Mouse (Mus musculus) mouse embryonic stem cell (cell line): Measurements from ENCODE around the gene Slc12a4.
"Not testable (repeated sequence)": the region's sequence is repeated elsewhere in the genome, so short reads cannot be mapped to it uniquely, and the experiment has no call there.

Experiments used
- in situ Hi-C, 2 experiments: fragments of 300-500 bp; cut with MboI; formaldehyde crosslinking; loops; 1 replicate in 1 of 2; 3 replicates in 1 of 2; pipeline ENCODE4 v1.14.3; 2019 to 2020; ENCODE audit warnings: low sequenced_read_pairs in 2 of 2, low pct_unique_long_range_greater_than_20kb in 1 of 2, mixed read lengths in 1 of 2; ENCODE audit not compliant: unreplicated experiment in 1 of 2

Gene Slc12a4

DNA sequence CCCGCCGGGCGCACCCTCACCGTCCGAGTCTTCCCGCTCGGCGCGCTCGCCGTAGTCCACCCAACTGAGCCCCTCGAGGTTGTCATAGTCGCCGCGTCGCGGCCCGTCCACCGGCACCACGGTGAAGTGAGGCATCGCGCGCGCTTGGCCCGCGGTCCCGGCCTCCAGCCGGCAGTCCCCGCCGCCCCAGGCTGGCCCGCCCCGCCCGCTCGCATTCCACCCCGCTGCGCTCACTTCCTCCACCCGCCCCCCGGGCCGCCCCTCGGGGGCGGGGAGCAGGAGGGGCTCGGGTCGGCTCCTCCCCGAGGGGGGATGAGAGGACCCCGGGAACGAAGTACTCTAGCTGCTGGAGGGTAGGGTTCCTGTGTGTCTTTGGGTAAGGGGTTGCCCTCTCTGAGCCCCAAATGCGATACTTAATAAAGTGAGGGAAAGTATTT, at the start of gene Slc12a4:
Gene Slc12a4, minus strand, starts transcription at position 193 of the 437 bp plus-strand sequence.
- in situ Hi-C loops = no loop called here

DNA sequence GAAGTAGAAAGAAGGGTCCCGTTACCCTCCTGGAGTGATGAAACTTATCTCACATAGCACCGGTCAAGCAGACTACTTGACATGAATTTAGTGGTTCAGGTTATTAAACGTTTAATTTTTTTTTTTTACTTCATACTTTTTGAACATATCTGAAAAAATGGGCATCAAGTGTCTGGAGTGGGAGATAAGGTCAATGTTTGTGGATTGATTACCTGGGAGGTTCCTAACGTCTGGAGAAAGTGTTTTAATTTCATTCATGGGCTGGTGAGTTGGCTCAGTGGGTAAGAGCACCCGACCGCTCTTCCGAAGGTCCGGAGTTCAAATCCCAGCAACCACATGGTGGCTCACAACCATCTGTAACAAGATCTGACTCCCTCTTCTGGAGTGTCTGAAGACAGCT, 46.3 kb upstream of the Slc12a4 start:
- in situ Hi-C loops = loop anchor here in 1 of 2 experiments (10.0 kb wide), 1 partner anchor 297 kb away; no protein-coding TSS in a partner anchor

DNA sequence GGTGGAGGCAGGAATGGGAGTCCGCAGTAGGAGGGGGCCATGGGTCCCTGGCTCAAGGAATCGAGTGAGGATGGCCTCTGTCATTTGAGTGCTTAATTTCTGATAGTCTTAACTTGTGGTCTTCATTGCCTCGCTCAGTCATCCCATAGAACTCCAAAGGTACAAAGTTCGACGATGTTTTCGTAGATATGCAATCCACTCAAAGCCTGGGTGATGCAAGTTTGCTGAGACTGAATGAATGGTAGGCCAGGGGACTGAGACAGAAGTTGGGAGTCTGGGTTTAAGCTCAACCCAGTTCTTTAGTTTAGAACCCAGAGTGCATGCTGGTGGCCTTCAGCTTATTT, 45.7 kb upstream of the Slc12a4 start, which contains the start of gene Ddx28:
Gene Ddx28, minus strand, starts transcription at position 240 of the 344 bp plus-strand sequence.
- in situ Hi-C loops = loop anchor here in 1 of 2 experiments (10.0 kb wide), 1 partner anchor 297 kb away; no protein-coding TSS in a partner anchor

DNA sequence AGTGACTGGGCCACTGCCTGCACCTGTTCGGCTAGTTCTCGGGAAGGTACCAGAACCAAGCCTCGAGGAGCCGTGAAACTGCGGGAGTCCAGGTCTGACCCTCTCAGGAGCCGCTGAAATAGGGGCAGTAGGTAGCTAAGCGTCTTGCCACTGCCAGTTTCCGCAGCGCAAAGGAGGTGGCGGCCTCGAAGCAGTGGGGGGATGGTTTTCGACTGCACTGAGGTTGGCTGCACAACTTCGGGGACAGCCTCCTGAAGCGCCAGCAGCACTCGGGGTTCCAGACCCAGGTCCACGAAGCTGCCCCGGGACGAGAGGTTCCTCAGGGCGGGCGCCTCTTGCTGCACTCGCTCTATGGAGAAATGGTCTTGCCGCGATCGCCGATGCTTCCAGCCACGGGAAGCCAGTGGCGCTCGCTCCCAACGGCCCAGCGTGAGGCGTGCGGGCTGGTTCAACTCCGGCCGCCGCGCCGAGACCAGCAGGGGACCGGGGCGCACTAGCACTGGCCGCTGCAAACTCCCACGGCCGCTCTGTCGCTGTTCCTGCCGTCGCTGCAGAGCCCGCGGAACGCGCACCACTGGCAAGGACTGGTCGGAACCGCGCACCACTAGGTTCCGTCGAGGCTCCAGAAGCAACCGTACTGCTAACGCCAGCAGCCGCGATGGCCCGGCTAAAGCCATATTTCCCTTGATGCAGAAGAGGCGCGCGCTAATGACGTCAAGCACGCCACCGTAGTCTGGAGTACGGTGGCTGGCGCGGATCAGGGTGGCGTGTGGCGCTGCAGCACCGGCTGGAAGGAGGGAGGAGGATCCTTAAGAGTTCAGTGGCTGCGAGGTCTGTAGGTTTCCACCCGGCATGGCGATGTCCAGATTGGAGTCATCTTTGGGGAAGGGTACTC, 45.1 kb upstream of the Slc12a4 start:
- in situ Hi-C loops = loop anchor here in 1 of 2 experiments (10.0 kb wide), 1 partner anchor 296 kb away; no protein-coding TSS in a partner anchor

DNA sequence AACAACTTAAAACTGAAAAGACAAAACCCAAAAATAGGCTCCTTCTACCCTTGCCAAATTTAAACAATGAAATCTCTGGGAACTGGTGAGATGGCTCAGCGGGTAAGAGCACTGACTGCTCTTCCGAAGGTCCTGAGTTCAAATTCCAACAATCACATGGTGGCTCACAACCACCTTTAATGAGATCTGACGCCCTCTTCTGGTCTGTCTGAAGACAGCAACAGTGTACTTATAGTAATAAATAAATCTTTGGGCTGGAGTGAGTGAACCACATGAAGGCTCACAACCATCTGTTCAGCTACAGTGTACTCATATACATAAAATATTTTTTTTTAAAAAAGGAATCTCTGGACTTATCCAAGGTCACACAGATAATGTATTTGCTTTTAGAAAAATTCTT, 42.0 kb upstream of the Slc12a4 start:
- in situ Hi-C loops = not testable (repeated sequence)

DNA sequence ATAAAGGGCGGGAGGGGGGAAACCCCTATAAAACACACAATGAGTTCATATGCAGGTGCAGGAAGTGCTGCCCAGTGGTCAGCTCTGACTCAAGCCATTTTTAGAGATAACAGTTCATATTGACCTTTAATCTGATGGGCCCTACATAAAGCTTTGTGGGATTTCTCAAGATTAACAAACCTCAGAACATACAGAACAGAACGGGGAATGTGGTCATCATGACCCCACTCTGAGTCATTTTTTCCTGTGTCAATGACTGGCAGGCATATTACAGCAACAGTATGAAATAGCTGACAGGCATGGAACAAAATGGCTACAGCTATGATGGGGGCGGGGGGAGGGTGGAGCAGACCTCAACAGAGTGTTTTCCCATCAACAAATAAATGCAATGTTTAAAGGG, 41.2 kb upstream of the Slc12a4 start:
- in situ Hi-C loops = no loop called here

DNA sequence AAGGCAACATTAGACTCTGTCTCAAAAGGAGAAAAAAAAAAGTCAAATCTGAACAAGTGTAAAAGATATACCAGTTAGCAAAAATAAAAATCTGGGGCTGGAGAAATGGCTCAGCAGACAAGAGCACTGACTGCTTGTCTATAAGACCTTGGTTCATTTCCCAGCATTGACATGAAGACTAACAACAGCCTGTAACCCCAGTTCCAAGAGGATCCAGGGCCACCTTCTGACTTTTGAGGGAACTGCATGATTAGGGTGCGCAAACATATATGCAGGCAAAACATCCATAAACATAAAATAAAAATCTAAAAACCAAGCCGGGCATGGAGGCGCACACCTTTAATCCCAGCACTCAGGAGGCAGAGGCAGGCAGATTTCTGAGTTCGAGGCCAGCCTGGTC, 40.5 kb upstream of the Slc12a4 start:
- in situ Hi-C loops = no loop called here

DNA sequence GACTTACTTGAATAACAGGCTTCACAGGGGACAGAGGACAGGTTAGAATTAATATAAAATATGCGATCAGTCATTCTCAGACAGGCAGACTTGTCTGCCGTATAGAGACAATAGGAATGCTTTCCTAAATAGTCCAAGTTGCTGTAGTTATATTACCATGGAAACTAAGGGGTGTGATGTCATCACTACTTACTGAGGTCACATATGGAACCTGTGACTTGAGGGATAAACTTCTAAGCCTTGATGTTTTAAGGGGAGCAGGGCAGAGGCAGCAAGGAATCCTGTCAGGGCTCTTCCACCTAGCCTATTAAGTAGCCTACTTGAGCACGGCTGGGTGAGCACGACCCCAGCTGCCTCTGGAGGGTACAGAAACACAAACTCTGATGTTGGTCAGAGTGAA, 40.0 kb upstream of the Slc12a4 start, which contains the start of gene Dpep2nb:
Gene Dpep2nb, minus strand, starts transcription at position 101 of the 400 bp plus-strand sequence.
- in situ Hi-C loops = no loop called here

DNA sequence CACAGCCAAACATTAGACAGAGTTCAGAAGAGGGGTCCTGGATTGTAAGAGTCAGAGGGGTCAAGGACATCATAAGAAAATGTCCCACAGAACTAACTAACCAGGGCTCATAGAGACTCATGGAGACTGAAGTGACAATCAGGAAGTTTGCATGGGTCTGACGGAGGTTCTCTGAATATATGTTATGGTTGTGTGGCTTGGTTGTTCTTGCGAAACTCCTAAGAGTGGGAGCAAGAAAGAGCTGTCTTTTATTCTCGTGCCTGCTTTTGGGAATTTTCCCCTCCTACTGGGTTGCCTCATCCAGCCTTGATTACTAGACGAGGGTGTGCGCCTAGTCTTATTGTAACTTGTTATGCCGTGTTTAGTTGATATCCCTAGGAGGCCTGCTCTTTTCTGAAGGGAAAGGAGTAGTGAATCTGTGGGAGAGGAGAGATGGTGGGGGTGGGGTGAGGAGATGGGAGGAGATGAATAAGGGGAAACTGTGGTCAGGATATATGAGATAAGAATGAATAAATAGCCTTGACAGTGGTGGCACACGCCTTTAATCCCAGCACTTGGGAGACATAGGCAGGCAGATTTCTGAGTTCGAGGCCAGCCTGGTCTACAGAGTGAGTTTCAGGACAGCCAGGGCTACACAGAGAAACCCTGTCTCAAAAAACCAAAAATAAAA, 38.8 kb upstream of the Slc12a4 start:
- in situ Hi-C loops = no loop called here

DNA sequence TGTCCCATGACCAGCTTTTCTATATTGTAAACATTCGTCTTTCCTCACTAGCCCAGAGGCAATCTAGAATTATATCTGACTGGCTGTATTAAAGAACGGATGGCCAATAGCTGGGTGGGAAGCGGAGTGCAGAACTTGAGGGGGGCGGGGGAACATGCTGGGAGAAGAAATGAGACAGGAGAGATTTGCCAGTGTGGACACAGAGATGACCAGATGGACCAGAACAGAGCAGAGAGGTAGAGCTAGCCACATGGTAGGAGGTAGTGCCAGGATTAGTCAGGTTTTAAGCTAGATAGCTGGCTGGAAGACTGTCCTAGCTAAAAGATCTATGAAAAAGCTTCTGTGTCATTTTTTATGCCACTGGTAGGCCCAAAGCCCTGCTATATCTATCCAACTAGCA, 36.0 kb upstream of the Slc12a4 start:
- in situ Hi-C loops = no loop called here

DNA sequence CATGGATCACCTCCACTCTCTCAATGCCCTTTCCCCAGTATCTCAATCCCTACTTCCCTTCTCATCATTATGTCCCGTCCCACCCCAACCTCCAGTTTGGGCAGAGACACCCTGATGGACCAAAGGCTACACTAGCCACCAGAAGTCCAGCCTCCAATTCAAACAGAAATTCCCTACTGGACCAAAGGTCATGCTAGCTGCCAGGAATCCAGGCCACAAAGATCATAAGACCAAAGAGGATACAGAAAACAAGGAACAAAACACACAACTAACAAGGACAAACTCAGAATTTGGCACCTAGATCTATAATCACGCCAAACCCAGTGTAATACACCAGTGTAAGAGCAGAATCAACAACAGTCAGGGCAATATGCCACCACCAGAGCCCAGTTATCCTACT, 33.1 kb upstream of the Slc12a4 start:
- in situ Hi-C loops = no loop called here

DNA sequence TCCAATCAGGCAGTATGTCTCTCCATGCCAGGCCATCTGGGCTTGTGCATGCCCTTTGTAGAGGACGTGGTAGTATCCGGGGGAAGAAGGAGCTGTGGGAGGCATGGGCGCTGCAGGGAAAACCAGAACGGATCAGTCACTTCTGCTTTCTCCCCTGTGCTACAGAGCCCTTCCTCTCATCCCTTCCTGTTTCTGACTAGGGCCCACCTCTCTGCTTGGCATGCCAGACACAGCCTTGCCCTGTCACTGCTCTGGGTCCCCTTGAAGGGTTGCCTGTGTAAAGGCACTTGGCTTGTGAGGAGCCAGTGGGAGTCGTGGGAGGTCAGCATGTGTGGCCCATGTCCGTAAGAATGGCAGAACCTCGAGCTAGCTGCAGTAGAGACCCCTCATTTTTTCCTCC, 30.5 kb upstream of the Slc12a4 start:
- in situ Hi-C loops = no loop called here

DNA sequence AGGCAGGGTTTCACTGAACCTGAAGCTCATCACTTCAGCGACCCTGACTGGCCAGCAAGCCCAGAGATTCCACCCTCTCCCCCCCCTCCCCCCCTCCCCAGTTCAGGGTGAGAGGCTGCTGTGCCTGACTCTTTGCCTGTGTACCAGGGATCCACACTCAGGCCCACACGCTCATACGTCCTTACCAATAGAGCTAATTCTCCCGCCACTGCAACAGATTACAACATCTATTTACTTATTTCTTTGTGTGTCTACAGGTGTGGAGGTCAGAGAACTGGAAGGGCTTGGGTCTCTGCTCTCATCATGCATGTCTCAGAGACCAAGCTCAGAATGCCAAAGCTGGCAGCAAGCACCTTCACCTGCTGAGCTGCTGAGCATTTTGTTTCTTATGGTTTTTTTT, 27.3 kb upstream of the Slc12a4 start:
- in situ Hi-C loops = no loop called here

DNA sequence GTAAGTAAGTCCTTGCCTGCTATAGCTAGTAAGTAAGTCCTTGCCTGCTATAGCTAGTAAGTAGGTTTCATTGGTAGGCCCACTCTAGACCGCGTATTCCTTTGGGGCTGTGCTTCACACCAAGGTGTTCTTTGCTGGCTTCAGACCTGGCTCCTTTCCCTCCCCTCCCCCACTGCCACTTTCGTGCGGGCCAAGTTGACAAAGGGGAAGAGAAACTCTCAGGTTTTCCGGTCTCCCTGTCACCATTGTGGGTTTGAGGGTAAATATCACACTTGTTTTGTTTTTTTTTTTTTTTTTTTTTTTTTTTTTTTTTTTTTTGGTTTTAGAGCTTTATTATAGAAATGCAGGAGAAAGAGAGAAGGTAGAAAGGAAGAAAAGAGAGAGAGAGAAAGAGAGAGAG, 26.6 kb upstream of the Slc12a4 start:
- in situ Hi-C loops = no loop called here

DNA sequence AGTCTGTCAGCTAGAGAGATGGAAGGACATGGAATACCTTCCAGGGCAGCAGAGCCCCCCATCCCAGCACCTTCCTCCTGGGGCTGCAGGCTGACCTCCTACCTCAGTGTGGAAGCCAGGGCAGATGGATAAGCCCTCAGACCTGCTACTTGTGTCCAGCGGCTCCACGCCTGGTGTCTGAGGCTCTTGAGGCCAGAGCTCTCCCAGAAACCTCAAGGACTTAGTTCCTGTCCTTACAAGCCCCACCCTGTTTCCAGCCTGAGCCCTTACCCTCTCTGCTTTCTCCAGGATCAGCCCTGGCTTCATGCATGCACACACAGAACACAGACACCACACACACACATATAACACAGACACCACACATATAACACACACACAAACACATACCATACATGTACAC, 25.6 kb upstream of the Slc12a4 start:
- in situ Hi-C loops = no loop called here

DNA sequence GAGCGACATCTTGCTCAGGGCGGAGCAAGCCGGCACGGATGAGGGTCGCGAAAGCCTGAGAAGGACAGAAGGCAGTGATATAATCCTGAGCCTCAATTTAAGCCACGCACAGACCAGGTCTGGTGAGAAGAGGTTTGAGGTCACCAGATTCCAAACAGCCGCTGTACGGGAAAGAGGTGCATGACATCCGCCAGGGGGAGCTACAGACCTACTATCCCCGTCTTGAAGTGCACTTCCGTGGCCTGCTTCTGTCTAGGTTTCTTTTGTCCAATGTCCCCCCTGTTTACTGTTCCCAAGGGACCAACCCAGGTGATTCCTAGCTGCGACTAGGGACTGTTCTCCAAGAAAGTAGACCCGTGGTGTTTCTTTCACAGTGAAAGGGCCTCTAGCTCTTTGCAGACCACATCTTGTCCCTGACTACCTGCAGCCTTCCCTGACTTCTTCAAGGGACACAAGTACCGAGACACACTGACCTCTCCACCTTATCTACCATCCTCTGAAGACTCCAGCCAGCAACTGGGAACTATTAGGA, 25.0 kb upstream of the Slc12a4 start, which contains the start of gene Dus2:
Gene Dus2, plus strand, starts transcription at position 482 of the 532 bp plus-strand sequence.
- in situ Hi-C loops = no loop called here

DNA sequence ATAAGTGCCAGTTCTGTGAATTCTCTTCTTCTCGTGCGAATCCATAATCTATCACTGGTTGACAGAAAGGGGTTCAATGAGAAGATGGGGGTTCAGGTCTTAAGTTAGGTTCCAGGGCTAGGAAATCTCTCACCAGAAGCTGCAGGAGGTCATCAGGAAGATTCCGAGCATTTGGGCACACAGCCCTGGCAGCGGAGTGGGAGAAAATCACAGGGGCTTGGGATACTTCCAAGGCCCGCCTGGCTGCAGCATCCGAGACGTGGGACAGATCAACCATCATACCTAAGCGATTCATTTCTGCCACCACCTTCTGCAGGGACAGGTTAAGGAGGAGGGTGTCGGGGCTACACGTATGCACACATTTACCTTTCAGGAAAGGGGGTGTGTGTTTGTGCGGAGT, 22.6 kb upstream of the Slc12a4 start:
- in situ Hi-C loops = no loop called here

DNA sequence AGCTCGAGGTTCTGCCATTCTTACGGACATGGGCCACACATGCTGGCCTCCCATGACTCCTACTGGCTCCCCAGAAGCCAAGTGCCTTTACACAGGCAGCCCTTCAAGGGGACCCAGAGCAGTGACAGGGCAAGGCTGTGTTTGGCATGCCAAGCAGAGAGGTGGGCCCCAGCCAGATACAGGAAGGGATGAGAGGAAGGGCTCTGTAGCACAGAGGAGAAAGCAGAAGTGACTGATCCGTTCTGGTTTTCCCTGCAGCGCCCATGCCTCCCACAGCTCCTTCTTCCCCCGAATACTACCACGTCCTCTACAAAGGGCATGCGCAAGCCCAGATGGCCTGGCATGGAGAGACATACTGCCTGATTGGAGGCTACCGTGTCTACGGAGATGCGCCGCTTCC, 17.5 kb upstream of the Slc12a4 start:
- in situ Hi-C loops = not testable (repeated sequence)

DNA sequence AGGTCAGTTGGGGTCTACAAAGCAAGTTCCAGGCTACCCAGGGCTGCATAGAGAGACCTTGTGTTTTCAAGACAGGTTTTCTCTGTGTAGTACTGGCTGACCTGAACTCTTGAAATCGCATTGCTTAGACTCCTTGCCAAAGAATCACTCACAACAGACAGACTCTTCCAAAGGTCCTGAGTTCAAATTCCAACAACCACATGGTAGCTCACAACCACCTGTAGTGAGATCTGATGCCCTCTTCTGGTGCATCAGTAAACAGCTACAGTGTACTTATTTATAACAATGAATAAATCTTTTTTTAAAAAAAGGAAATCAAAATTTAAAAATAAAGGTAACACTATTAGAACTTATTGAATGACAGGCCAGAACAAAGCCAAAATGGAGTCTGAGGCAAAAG, 15.2 kb upstream of the Slc12a4 start:
- in situ Hi-C loops = no loop called here
